Mouse (Mus musculus): ENCODE results near the gene Dydc2.
"Not testable (repeated sequence)": the region's sequence is repeated elsewhere in the genome, so short reads cannot be mapped to it uniquely, and the experiment has no call there.

Dydc2 gene

GRCm38 (mm10) chr14:41069108-41069507, at the start of gene Dydc2:
Gene Dydc2 (minus strand): TSS chr14:41069208.
- no peak for DNase-seq (ENCODE audit: low read depth)

- no peak for DNase-seq (ENCODE audit: low read depth)
Measured at GRCm38 (mm10) chr14:41116271-41116670, 47.3 kb upstream of the Dydc2 start.

- DNase-seq (ENCODE audit: low read depth) = no peak
Measured at GRCm38 (mm10) chr14:41112944-41113343, 43.9 kb upstream of the Dydc2 start.

- DNase-seq (ENCODE audit: low read depth) = no peak
Measured at GRCm38 (mm10) chr14:41111031-41111668, 42.1 kb upstream of the Dydc2 start.

GRCm38 (mm10) chr14:41104853-41105444, 35.9 kb upstream of the Dydc2 start, which contains the start of gene Mat1a:
Gene Mat1a (plus strand): TSS chr14:41105035.
- DNase-seq (ENCODE audit: low read depth) = no peak

- DNase-seq (ENCODE audit: low read depth) = no peak
Measured at GRCm38 (mm10) chr14:41102269-41102668, 33.3 kb upstream of the Dydc2 start.

- no peak for DNase-seq (ENCODE audit: low read depth)
Measured at GRCm38 (mm10) chr14:41101242-41101641, 32.2 kb upstream of the Dydc2 start.

- DNase-seq (ENCODE audit: low read depth) = no peak
Measured at GRCm38 (mm10) chr14:41100712-41101111, 31.7 kb upstream of the Dydc2 start.

- no peak for DNase-seq (ENCODE audit: low read depth)
Measured at GRCm38 (mm10) chr14:41098726-41099125, 29.7 kb upstream of the Dydc2 start.

GRCm38 (mm10) chr14:41096296-41096860, 27.4 kb upstream of the Dydc2 start:
- DNase-seq (ENCODE audit: low read depth) = no peak

- peak; percentile 4 for DNase-seq (ENCODE audit: low read depth)
Measured at GRCm38 (mm10) chr14:41094114-41094513, 25.1 kb upstream of the Dydc2 start.

- DNase-seq (ENCODE audit: low read depth) = no peak
Measured at GRCm38 (mm10) chr14:41090777-41091176, 21.8 kb upstream of the Dydc2 start.

GRCm38 (mm10) chr14:41087509-41087908, 18.5 kb upstream of the Dydc2 start:
- no peak for DNase-seq (ENCODE audit: low read depth)

GRCm38 (mm10) chr14:41082408-41082807, 13.4 kb upstream of the Dydc2 start:
- no peak for DNase-seq (ENCODE audit: low read depth)

GRCm38 (mm10) chr14:41072944-41073275, 3.9 kb upstream of the Dydc2 start:
- no peak for DNase-seq (ENCODE audit: low read depth)

- DNase-seq (ENCODE audit: low read depth) = peak; percentile 10
Measured at GRCm38 (mm10) chr14:41072229-41072943, 3.4 kb upstream of the Dydc2 start, which contains the start of gene Dydc1. Gene Dydc1 (plus strand): TSS chr14:41072911.

- DNase-seq (ENCODE audit: low read depth) = no peak
Measured at GRCm38 (mm10) chr14:41070343-41070742, 1.3 kb upstream of the Dydc2 start.

GRCm38 (mm10) chr14:41066416-41066815, 2.6 kb downstream of the Dydc2 start:
- no peak for DNase-seq (ENCODE audit: low read depth)

- DNase-seq (ENCODE audit: low read depth) = no peak
Measured at GRCm38 (mm10) chr14:41065168-41065567, 3.8 kb downstream of the Dydc2 start.

GRCm38 (mm10) chr14:41053190-41053589, 15.8 kb downstream of the Dydc2 start:
- not testable (repeated sequence) for DNase-seq (ENCODE audit: low read depth)

- DNase-seq (ENCODE audit: low read depth) = no peak
Measured at GRCm38 (mm10) chr14:41052481-41052880, 16.5 kb downstream of the Dydc2 start.

- no peak for DNase-seq (ENCODE audit: low read depth)
Measured at GRCm38 (mm10) chr14:41050471-41050870, 18.5 kb downstream of the Dydc2 start.

- no peak for DNase-seq (ENCODE audit: low read depth)
Measured at GRCm38 (mm10) chr14:41047402-41047801, 21.6 kb downstream of the Dydc2 start.
